Mouse (Mus musculus) MEL (cell line): ENCODE measurements at regions not wholly inside any gene's neighbourhood (a gene's known extent, or its start where the extent isn't known, plus 50 kb on each side); places are given as distances from the start of the nearest gene placed in this dataset.
"Not testable (repeated sequence)": the region's sequence is repeated elsewhere in the genome, so short reads cannot be mapped to it uniquely, and the experiment has no call there.

Experiments used
- DNase-seq: peaks from one replicate; pipeline ENCODE4 v3.0.0; 2011; ENCODE audit warnings: low read depth, low spot score
- H3K27ac ChIP-seq: 2 replicates; pipeline ENCODE4 v1.5.1; 2012; ENCODE audit warnings: low read depth, mild to moderate bottlenecking, control low read depth, low read length, moderate library complexity; ENCODE audit not compliant: control insufficient read depth
- H3K27me3 ChIP-seq, 2 experiments: fragments of 150-350 bp in 1 of 2; sonication (generic) in 1 of 2; 2 replicates each; pipeline ENCODE4 v1.6.1; 2012; ENCODE audit warnings: low read length in 2 of 2, mild to moderate bottlenecking in 2 of 2, improper control_type of control experiment in 1 of 2, moderate library complexity in 1 of 2; ENCODE audit not compliant: insufficient read depth in 2 of 2, control insufficient read depth in 1 of 2
- H3K36me3 ChIP-seq, 2 experiments: 2 replicates each; pipeline ENCODE4 v1.6.1; 2012 to 2014; ENCODE audit warnings: low read length in 2 of 2, improper control_type of control experiment in 1 of 2, inconsistent platforms in 1 of 2, mild to moderate bottlenecking in 1 of 2; ENCODE audit not compliant: insufficient read depth in 2 of 2, control insufficient read depth in 1 of 2
- H3K4me1 ChIP-seq, 2 experiments: fragments of 150-350 bp in 1 of 2; sonication (generic) in 1 of 2; 2 replicates each; pipeline ENCODE4 v1.6.1; 2012; ENCODE audit warnings: low read length in 2 of 2, improper control_type of control experiment in 1 of 2, mild to moderate bottlenecking in 1 of 2; ENCODE audit not compliant: insufficient read depth in 2 of 2, control insufficient read depth in 1 of 2
- H3K4me3 ChIP-seq, 2 experiments: fragments of 150-350 bp in 1 of 2; sonication (generic) in 1 of 2; 2 replicates each; pipeline ENCODE4 v1.5.1; 2012; ENCODE audit warnings: low read depth in 2 of 2, low read length in 2 of 2, mild to moderate bottlenecking in 2 of 2, moderate library complexity in 2 of 2, control low read depth in 1 of 2, improper control_type of control experiment in 1 of 2; ENCODE audit not compliant: control insufficient read depth in 1 of 2, insufficient read depth in 1 of 2
- H3K79me2 ChIP-seq: 2 replicates; pipeline ENCODE4 v1.6.1; 2012; ENCODE audit warnings: mild to moderate bottlenecking, low read length, moderate library complexity; ENCODE audit not compliant: control insufficient read depth, poor library complexity, insufficient read depth
- H3K9ac ChIP-seq: 2 replicates; pipeline ENCODE4 v1.6.1; 2012; ENCODE audit warnings: low read depth, mild to moderate bottlenecking, control low read depth, low read length, moderate library complexity; ENCODE audit not compliant: control insufficient read depth, poor library complexity, severe bottlenecking
- H3K9me3 ChIP-seq: fragments of 150-350 bp; sonication (generic); replicated peaks from 2 replicates; pipeline ENCODE4 v1.6.1; 2012; ENCODE audit warnings: mild to moderate bottlenecking, low read length, improper control_type of control experiment, moderate library complexity; ENCODE audit not compliant: insufficient read depth
- CHD2 ChIP-seq: IDR thresholded peaks from 2 replicates; pipeline ENCODE4 v1.6.1; 2011; ENCODE audit warnings: low read length, improper control_type of control experiment
- EP300 ChIP-seq, 2 experiments: IDR thresholded peaks; 2 replicates each; pipeline ENCODE4 v1.6.1; 2011; ENCODE audit warnings: improper control_type of control experiment in 2 of 2, low read length in 2 of 2, low read depth in 1 of 2, mild to moderate bottlenecking in 1 of 2
- MAFK ChIP-seq: IDR thresholded peaks from 2 replicates; pipeline ENCODE4 v1.6.1; 2011; ENCODE audit warnings: low read depth, mild to moderate bottlenecking, low read length, improper control_type of control experiment, borderline replicate concordance
- MAX ChIP-seq: IDR thresholded peaks from 2 replicates; pipeline ENCODE4 v1.6.1; 2011; ENCODE audit warnings: low read length, improper control_type of control experiment
- MXI1 ChIP-seq: IDR thresholded peaks from 2 replicates; pipeline ENCODE4 v1.6.1; 2011; ENCODE audit warnings: mild to moderate bottlenecking, low read depth, low read length, improper control_type of control experiment
- MYC ChIP-seq: IDR thresholded peaks from 2 replicates; pipeline ENCODE4 v1.6.1; 2011; ENCODE audit warnings: low read depth, mild to moderate bottlenecking, low read length, improper control_type of control experiment, moderate library complexity
- RAD21 ChIP-seq: IDR thresholded peaks from 2 replicates; pipeline ENCODE4 v1.6.1; 2011; ENCODE audit warnings: mild to moderate bottlenecking, low read depth, low read length, improper control_type of control experiment
- USF1 ChIP-seq: IDR thresholded peaks from 2 replicates; pipeline ENCODE4 v1.6.1; 2014; ENCODE audit warnings: low read depth, mild to moderate bottlenecking, inconsistent platforms, low read length, improper control_type of control experiment, moderate library complexity
- ZC3H11A ChIP-seq: IDR thresholded peaks from 2 replicates; pipeline ENCODE4 v1.6.1; 2012; ENCODE audit warnings: low read depth, mild to moderate bottlenecking, inconsistent platforms, low read length, improper control_type of control experiment

DNA sequence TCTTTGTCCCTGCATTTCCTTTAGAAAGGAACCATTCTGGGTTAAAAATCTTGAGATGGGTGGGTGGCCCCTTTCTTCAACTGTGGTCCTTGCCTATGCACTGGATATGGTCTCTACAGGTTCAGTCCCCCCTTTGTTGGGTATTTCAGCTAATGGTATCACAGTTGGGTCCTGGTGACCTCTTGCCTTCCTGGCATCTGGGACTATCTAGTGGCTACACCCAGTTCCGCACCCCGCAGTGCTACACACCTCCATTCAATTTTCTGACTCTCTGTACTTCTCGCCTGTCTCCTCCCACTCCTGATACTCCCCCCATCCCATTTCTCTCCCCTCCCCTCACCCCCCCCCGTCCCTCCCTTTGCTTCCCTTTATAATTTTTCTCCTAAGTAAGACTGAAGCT lies 92.7 kb upstream of the Zfp990 start:
- not testable (repeated sequence) for H3K4me1 ChIP-seq, H3K9me3 ChIP-seq, H3K27ac ChIP-seq

DNA sequence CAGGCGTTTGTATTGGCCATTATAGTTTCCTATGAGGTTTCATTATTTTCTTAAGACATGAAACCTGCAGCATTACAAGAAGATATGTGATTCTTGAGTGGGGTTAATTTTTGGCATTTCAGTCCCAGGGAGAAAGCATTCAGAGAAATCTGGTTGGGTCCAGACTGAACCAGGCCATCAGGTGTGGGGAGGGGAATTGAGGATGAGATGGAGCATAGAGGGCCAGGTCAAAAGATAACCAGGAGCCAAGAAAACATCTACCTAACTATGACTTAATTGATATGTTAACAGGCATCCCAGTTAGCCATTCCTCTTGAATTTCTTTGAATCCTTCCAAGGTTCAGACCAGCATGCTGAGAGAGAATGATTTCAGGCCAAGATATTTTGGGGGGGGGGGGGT lies 96.2 kb upstream of the Tnfrsf8 start:
- Histone ChIP-seq H3K9me3 (no peaks in the 10 kb centered on the region), H3K9ac (no peak overlapping the region), H3K79me2 (no peaks in the 10 kb centered on the region), H3K4me3 (no peak overlapping the region), H3K36me3 (no peaks in the 10 kb centered on the region), H3K4me1 (no peaks in the 10 kb centered on the region), H3K27ac (no peak overlapping the region), H3K27me3 (no peaks in the 10 kb centered on the region)
- DNase-seq, result no peak
- TF ChIP-seq EP300 (IDR thresholded peaks at IDR 0.05; ENCODE audit: low read depth in 1 of 2, low read length in 2 of 2), result no peak
- no peak for TF ChIP-seq MAX
- TF ChIP-seq MYC, result no peak
- TF ChIP-seq MXI1, result no peak
- TF ChIP-seq MAFK, result no peak
- no peak for TF ChIP-seq CHD2
- no peak for TF ChIP-seq ZC3H11A
- no peak for TF ChIP-seq RAD21

More for the DNA sequence above, 92.7 kb upstream of the Zfp990 start:
- H3K27me3 ChIP-seq, DNase-seq, H3K9ac ChIP-seq, H3K79me2 ChIP-seq, H3K4me3 ChIP-seq, H3K36me3 ChIP-seq: not testable (repeated sequence)

DNA sequence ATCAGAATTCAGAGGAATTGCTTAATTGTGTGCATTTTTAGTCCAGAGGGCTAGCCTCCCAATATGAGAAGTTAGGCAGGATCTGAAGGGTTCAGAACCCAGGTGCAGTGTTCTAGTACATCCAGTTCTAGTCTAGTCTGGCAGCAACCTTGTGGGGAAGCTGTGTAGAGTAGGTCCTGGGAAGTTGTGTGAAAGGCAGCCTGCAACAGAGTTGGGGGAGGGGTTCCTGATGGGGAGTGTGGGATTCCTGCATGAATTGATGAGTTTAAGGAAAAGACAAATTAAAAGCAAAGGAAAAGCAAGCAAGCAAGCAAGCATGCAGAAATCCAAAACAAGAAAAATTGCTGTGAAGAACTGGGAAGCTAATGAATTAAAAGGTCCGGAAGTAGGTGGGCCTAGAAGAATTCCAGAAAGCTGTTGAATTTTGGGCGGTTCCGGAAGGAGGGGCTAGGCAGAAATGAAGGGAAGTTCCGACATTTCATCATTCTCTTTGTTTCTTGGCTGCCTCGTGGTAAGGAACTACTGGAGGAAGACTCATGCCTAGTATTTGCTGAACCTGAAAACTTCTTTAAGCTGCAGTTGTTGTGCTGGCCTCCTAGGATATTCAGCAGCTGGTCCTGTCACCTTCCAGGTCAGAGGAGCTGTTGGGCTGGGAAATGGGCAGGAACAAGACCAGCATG lies 95.0 kb upstream of the Tnfrsf8 start:
- H3K9ac ChIP-seq, result no peak overlapping the region
- no peak for DNase-seq
- H3K79me2 ChIP-seq, result no peaks in the 10 kb centered on the region
- H3K4me1 ChIP-seq, result no peaks in the 10 kb centered on the region
- TF ChIP-seq USF1, result no peak
- no peaks in the 10 kb centered on the region for H3K9me3 ChIP-seq
- H3K4me3 ChIP-seq, result no peak overlapping the region
- H3K27ac ChIP-seq, result no peak overlapping the region
- no peaks in the 10 kb centered on the region for H3K36me3 ChIP-seq
- H3K27me3 ChIP-seq, result no peaks in the 10 kb centered on the region

DNA sequence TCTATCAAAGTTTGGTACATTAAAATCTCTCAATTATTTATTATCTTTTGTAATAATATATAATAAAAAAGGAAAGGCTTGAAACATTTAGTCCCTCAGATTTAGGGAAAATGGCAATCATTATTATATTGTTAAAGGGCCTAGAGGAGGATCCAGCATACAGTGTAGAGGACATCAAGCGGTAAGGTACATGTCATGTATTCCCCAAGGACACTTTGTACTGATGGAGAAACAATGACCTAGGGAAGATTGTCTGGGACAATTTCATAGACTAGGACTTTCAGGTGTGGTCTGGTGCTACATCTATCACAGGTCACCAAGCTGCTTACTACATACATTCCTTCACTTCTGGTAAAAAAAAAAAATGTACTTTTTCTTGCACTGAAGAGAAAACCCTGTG lies 91.1 kb upstream of the Tnfrsf8 start:
- H3K36me3 ChIP-seq, H3K79me2 ChIP-seq, H3K4me1 ChIP-seq, H3K27ac ChIP-seq, H3K9me3 ChIP-seq, H3K9ac ChIP-seq, H3K4me3 ChIP-seq, DNase-seq, H3K27me3 ChIP-seq: not testable (repeated sequence)

DNA sequence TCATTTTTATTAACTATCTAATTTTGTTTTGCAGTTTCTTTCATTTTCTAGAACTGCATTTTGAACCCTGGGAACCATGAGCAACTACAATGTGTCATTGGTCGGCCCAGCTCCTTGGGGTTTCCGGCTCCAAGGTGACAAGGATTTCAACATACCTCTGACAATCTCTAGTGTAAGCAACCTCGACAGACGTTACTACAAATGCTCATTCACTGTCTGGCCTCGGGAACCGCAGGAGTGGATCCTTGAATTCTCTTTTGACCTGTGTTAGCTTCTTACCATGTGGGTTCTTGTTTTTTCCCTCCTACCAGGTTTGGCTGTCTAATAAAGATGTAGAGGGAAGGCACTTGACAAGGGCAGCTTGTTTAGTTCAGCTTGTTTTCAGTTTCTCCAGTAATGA lies 89.3 kb upstream of the Tnfrsf8 start:
- not testable (repeated sequence) for H3K4me1 ChIP-seq, H3K36me3 ChIP-seq, H3K27ac ChIP-seq, H3K79me2 ChIP-seq, H3K9ac ChIP-seq, DNase-seq, H3K27me3 ChIP-seq, H3K4me3 ChIP-seq, H3K9me3 ChIP-seq

DNA sequence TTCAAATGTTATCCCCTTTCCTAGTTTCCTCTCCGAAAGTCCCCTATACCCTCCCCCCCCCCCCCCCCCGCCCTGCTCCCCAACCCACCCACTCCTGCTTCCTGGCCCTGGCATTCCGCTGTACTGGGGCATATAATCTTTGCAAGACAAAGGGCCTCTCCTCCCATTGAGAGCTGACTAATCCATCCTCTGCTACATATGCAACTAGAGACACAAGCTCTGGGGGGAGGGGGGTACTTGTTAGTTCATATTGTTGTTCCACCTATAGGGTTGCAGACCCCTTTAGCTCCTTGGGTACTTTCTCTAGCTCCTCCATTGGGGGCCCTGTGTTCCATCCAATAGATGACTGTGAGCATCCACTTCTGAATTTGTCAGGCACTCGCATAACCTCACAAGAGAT lies 63.9 kb upstream of the Tnfrsf8 start:
- not testable (repeated sequence) for H3K36me3 ChIP-seq, H3K27ac ChIP-seq, H3K4me1 ChIP-seq, H3K9me3 ChIP-seq, DNase-seq, H3K4me3 ChIP-seq, H3K79me2 ChIP-seq, H3K27me3 ChIP-seq, H3K9ac ChIP-seq
